Mouse (Mus musculus): ENCODE measurements at regions not wholly inside any gene's neighbourhood (a gene's known extent, or its start where the extent isn't known, plus 50 kb on each side); places are given as distances from the start of the nearest gene placed in this dataset.

DNA sequence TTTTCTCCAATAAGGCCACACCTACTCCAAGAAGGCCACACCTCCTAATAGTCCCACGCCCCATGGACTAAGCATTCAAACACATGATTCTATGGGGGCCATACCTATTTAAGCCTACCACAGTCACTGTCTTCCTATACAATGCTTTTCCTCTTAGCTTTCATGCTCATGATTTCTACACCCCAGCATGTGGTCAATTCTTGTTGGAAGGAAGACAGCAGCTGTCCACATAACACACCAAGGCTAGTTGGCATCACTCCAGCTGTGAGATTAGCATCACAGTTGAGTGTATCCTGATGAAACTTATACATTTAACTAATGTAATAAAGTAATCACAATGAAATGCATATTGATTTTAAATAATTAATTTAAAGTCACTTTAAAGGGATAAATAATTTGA lies 70.5 kb upstream of the Ust start:
- DNase-seq (ENCODE audit: low read depth): peak; percentile 14
- TF ChIP-seq CTCF (IDR thresholded peaks at IDR 0.05; ENCODE audit: borderline replicate concordance, extremely low read depth, insufficient read depth, insufficient read length): no peak
- no peak for TF ChIP-seq POLR2A (IDR thresholded peaks at IDR 0.05; ENCODE audit: borderline replicate concordance, extremely low read depth, insufficient read depth, insufficient read length, poor library complexity, severe bottlenecking)

DNA sequence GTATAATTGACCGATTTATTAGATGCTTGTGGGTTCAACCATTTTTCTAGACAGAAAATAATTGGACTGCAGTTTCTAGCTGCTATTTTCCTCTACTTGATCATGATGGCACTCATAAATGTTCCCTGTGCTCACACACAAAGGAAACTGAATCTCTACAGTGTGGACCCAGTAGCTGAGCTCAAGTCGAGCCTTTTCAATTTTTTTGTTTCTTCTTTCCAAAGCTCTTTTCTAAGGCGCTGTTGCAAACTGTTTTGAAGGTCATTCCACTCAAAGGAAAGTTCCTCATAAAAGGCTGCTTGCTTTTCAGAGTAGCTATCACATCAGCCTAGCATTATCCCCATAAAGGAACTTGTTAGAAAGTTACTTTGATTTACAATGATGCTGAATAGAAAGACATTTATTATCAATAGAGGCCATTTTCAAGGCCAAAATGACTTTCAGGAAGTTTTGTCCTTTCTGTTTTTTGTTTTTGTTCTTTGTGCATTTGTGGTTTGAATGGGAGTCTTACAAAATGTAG lies 65.8 kb upstream of the Ust start:
- TF ChIP-seq POLR2A (IDR thresholded peaks at IDR 0.05; ENCODE audit: borderline replicate concordance, extremely low read depth, insufficient read depth, insufficient read length, poor library complexity, severe bottlenecking) (no peak), CTCF (IDR thresholded peaks at IDR 0.05; ENCODE audit: borderline replicate concordance, extremely low read depth, insufficient read depth, insufficient read length) (no peak)
- peak; percentile 47 for DNase-seq (ENCODE audit: low read depth)

GRCm38 (mm10) chr10:8583552-8584388 lies 65.1 kb upstream of the Ust start:
- TF ChIP-seq CTCF (IDR thresholded peaks at IDR 0.05; ENCODE audit: borderline replicate concordance, extremely low read depth, insufficient read depth, insufficient read length) (no peak), POLR2A (IDR thresholded peaks at IDR 0.05; ENCODE audit: borderline replicate concordance, extremely low read depth, insufficient read depth, insufficient read length, poor library complexity, severe bottlenecking) (no peak)
- DNase-seq (ENCODE audit: low read depth): peak; percentile 28

GRCm38 (mm10) chr10:8580298-8580697 lies 61.7 kb upstream of the Ust start:
- TF ChIP-seq CTCF (IDR thresholded peaks at IDR 0.05; ENCODE audit: borderline replicate concordance, extremely low read depth, insufficient read depth, insufficient read length) (no peak), POLR2A (IDR thresholded peaks at IDR 0.05; ENCODE audit: borderline replicate concordance, extremely low read depth, insufficient read depth, insufficient read length, poor library complexity, severe bottlenecking) (no peak)
- no peak for DNase-seq (ENCODE audit: low read depth)

DNA sequence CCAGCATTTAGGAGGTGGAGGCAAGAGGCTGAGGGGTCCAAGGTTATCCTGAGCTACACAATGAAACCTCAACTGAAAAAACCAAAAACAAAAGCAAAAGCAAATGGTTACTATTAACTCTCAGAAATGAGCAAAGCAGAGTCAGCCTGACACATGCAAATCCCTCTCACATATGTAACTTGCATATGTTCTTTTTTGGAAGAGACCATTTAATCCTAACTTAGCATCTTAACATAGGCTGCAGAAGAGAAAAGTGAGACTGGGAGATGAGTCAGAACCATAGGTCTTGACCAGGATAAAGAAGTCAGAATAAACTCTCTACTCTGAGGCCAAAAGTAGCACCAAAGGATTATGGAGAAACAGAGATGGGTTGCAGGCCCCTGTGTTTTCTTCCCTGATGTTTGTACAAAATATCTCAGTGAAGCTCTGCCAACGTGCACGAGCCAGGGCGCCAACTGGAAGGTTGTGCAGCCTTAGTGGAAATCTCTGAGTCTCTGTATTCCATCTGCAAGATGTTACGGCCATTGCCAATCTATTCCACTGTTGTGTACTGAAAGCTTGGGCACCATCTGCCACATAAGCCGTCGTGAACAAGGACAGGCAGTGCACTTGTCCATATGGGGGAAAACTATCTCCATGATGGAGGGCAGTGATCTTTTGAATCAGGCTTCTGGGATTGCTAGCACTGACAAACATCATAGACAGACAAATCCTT lies 59.2 kb upstream of the Ust start:
- peak; percentile 69 for DNase-seq (ENCODE audit: low read depth)
- TF ChIP-seq CTCF (IDR thresholded peaks at IDR 0.05; ENCODE audit: borderline replicate concordance, extremely low read depth, insufficient read depth, insufficient read length) (no peak), POLR2A (IDR thresholded peaks at IDR 0.05; ENCODE audit: borderline replicate concordance, extremely low read depth, insufficient read depth, insufficient read length, poor library complexity, severe bottlenecking) (no peak)
